Mouse (Mus musculus): ENCODE results near the gene Chmp2b.

Gene Chmp2b

GRCm38 (mm10) chr16:65526695-65527094 lies 35.8 kb downstream of the Chmp2b start:
- no peak for DNase-seq (ENCODE audit: low spot score)

- DNase-seq (ENCODE audit: low spot score) = no peak
Measured at GRCm38 (mm10) chr16:65526004-65526403, 36.5 kb downstream of the Chmp2b start.

DNA sequence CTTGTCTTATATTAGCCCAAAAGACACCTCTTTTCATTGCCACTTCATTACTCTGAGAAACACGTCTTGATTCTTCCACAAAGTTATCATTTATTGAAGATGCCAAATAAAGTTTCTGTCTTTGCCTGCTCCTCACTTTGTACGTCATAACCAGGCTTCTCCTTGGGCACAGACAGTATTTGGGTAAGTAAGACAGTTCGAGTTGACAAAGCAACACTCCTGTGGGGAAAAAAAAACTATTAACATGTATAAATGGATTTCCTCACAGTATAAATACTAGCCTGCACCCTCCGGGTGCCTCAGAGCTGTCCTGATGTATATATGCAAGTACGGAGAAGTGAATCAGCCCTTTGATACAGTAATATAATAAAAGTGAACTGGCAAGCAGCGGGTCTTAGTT lies 42.3 kb downstream of the Chmp2b start, which contains the start of gene Pou1f1:
TSS of gene Pou1f1 (plus strand) at position 301 of the 400 bp plus-strand sequence.
- DNase-seq (ENCODE audit: low spot score) = no peak

DNA sequence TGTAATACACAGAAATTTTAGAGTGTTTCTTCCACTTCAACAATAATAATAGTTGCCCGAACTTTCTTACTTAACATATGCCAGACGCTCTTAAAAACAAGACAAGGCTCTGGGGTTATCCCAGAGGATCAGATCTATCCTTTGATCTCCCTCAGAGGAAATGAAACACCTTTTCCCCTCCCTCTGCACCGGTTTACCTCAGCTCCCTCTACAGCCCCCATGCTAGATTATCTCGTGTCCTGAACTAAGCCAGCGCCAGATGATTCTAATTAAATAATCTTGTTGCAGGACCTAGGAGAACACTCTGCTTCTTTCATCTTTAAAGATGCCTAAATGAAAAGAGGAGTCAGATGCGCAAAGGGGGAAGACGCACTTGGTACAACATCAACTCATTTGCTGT lies 48.3 kb downstream of the Chmp2b start:
- DNase-seq (ENCODE audit: low spot score) = no peak

DNA sequence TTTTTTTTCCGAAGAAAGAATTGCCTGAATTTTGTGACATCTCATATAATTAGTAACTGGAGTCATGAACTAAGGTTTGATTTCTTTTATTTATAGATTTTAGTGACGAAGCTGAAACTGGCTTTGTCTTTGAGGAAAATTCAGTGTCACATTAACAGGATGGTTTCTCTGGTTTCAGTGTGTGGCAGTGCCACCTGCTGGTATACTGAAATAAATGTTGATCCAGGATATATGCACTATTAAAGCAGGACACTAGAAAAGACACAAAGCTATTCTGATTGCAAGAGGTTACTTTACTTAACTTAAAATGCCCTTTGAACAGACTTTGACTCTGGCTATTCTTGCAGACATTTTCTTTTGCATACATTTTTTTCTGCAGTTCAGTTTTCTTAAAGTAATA lies 65.5 kb downstream of the Chmp2b start:
- DNase-seq (ENCODE audit: low spot score) = peak; percentile 8

- no peak for DNase-seq (ENCODE audit: low spot score)
Measured at GRCm38 (mm10) chr16:65496030-65496429, 66.5 kb downstream of the Chmp2b start.

All from layer of hippocampus, adult 11-12 months (tissue).